In the genomic region with DNA sequence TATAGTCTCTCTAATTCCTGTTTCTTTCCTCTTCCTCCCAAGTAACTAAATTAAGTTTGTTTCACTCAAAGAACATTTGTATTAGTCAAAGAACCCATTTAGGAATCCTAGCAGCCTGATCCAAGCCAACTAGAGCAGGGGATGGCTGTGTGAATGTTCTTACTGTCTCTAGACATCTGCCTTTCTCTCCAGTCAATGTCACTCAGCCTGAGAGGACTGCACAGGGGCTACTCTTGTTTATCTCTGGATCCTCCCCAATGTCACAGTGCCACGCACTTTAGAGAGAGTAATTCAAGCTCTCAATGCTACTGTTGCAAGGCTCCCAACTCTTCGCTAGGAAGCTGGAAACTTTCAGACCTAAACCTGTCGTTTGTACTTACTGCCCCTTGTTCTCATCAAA, we compare ENCODE assay signal across 20 mouse cellular contexts. TPM values are rescaled to one million over a fixed set of nuclear protein-coding genes. Genes with fewer than 3 reads are reported as not detected.
A peak's percentile ranks its signal among the peaks of the same experiment; 100 is the strongest.
DNase-seq lines count a peak whose midpoint lies in the region; ATAC-seq and TF ChIP-seq lines count a peak whose summit lies in the region.
"Had no signal": no experiment of that assay in that cellular context is flagged by ENCODE, and none has a peak within 500 bp of the region (broad histone marks: within the 10 kb centered on the region; RNA-seq: fewer than 3 reads in every experiment).

No protein-coding gene starts in this region.

- no peaks in the 10 kb centered on the region for H3K27me3 ChIP-seq in forebrain, postnatal 0 days (ENCODE audit: insufficient read depth, low read length)
- H3K27me3 ChIP-seq in forebrain, embryonic 12.5 days = no peaks in the 10 kb centered on the region
- H3K27me3 ChIP-seq in heart, embryonic 16.5 days (ENCODE audit: control insufficient read depth, insufficient read depth, low read length) = no peaks in the 10 kb centered on the region
- H3K27me3 ChIP-seq in heart, embryonic 10.5 days (ENCODE audit: insufficient read depth, poor library complexity, severe bottlenecking) = no peaks in the 10 kb centered on the region
- H3K27me3 ChIP-seq: heart, embryonic 15.5 days; kidney, embryonic 15.5 days had no signal

- no peaks in the 10 kb centered on the region for H3K9me3 ChIP-seq in forebrain, postnatal 0 days (ENCODE audit: low read length)
- H3K9me3 ChIP-seq in forebrain, embryonic 12.5 days = no peaks in the 10 kb centered on the region
- no peaks in the 10 kb centered on the region for H3K9me3 ChIP-seq in heart, embryonic 16.5 days (replicated peaks; ENCODE audit: control insufficient read depth, low read length)
- no peaks in the 10 kb centered on the region for H3K9me3 ChIP-seq in heart, embryonic 10.5 days
- H3K9me3 ChIP-seq: heart, embryonic 15.5 days; kidney, embryonic 15.5 days; liver, embryonic 13.5 days had no signal

- ATAC-seq in forebrain, postnatal 0 days = peak; percentile 66
- ATAC-seq in forebrain, embryonic 12.5 days (ENCODE audit: low FRiP score) = no peak
- ATAC-seq in heart, embryonic 16.5 days (replicated peaks; ENCODE audit: extremely low read depth, insufficient read depth, low FRiP score) = no peak
- ATAC-seq: midbrain, embryonic 16.5 days had no signal

- no peak overlapping the region for H3K4me2 ChIP-seq in forebrain, postnatal 0 days (ENCODE audit: low read depth)
- no peak overlapping the region for H3K4me2 ChIP-seq in forebrain, embryonic 12.5 days
- no peak overlapping the region for H3K4me2 ChIP-seq in heart, embryonic 16.5 days (ENCODE audit: low read depth, low read length)
- H3K4me2 ChIP-seq: heart, embryonic 15.5 days; kidney, embryonic 15.5 days; liver, embryonic 13.5 days had no signal

- H3K4me1 ChIP-seq in forebrain, postnatal 0 days (ENCODE audit: insufficient read depth) = 0 out of 2 replicates have a peak, but pooled peaks cover 11% of the 10 kb centered on the region
- H3K4me1 ChIP-seq in forebrain, embryonic 12.5 days = peaks cover 18% of the 10 kb centered on the region
- H3K4me1 ChIP-seq in heart, embryonic 16.5 days (ENCODE audit: control insufficient read depth, insufficient read depth, low read length) = peaks cover 22% of the 10 kb centered on the region
- H3K4me1 ChIP-seq in heart, embryonic 10.5 days = peaks cover 35% of the 10 kb centered on the region

- H3K27ac ChIP-seq in forebrain, postnatal 0 days (ENCODE audit: low read depth, low read length) = no peak overlapping the region
- no peak overlapping the region for H3K27ac ChIP-seq in forebrain, embryonic 12.5 days
- H3K27ac ChIP-seq in heart, embryonic 16.5 days (ENCODE audit: low read length) = no peak overlapping the region
- no peak overlapping the region for H3K27ac ChIP-seq in heart, embryonic 10.5 days
- H3K27ac ChIP-seq in layer of hippocampus, adult 2 months = peak overlapping the region; percentile 49
- H3K27ac ChIP-seq: heart, embryonic 15.5 days; kidney, embryonic 15.5 days; liver, embryonic 13.5 days had no signal

- 32% methylated on average over 3 of the region's 3 CpGs for WGBS in forebrain, postnatal 0 days
- 51% methylated on average over 3 of the region's 3 CpGs for WGBS in forebrain, embryonic 12.5 days
- 29% methylated on average over 3 of the region's 3 CpGs for WGBS in heart, embryonic 16.5 days
- WGBS in heart, embryonic 10.5 days = 29% methylated on average over 3 of the region's 3 CpGs

- no peaks in the 10 kb centered on the region for H3K36me3 ChIP-seq in forebrain, postnatal 0 days (ENCODE audit: insufficient read depth)
- no peaks in the 10 kb centered on the region for H3K36me3 ChIP-seq in forebrain, embryonic 12.5 days (replicated peaks)
- no peaks in the 10 kb centered on the region for H3K36me3 ChIP-seq in heart, embryonic 16.5 days (ENCODE audit: control insufficient read depth, insufficient read depth)
- no peaks in the 10 kb centered on the region for H3K36me3 ChIP-seq in heart, embryonic 10.5 days
- H3K36me3 ChIP-seq: heart, embryonic 15.5 days; kidney, embryonic 15.5 days; liver, embryonic 13.5 days had no signal

- H3K4me3 ChIP-seq in forebrain, postnatal 0 days (ENCODE audit: low read depth, low read length) = no peak overlapping the region
- H3K4me3 ChIP-seq in forebrain, embryonic 12.5 days (replicated peaks) = no peak overlapping the region
- no peak overlapping the region for H3K4me3 ChIP-seq in heart, embryonic 16.5 days (ENCODE audit: low read length)
- no peak overlapping the region for H3K4me3 ChIP-seq in heart, embryonic 10.5 days
- H3K4me3 ChIP-seq in layer of hippocampus, adult 2 months = no peak overlapping the region
- H3K4me3 ChIP-seq: heart, embryonic 15.5 days; kidney, embryonic 15.5 days; liver, embryonic 13.5 days had no signal

- H3K9ac ChIP-seq in forebrain, postnatal 0 days = no peak overlapping the region
- no peak overlapping the region for H3K9ac ChIP-seq in forebrain, embryonic 12.5 days
- H3K9ac ChIP-seq in heart, embryonic 16.5 days (ENCODE audit: low read length) = 0 out of 2 replicates have a peak overlapping the region, but pooled peaks have one; percentile 13
- H3K9ac ChIP-seq: heart, embryonic 15.5 days; kidney, embryonic 15.5 days; liver, embryonic 13.5 days had no signal

- no peak for TF ChIP-seq CTCF in forebrain, postnatal 0 days (IDR thresholded peaks at IDR 0.05; ENCODE audit: low read depth)
- TF ChIP-seq CTCF in layer of hippocampus, adult 2 months (conservative IDR thresholded peaks at IDR 0.05) = no peak

- no peak for DNase-seq in forebrain, postnatal 0 days
- no peak for DNase-seq in heart, embryonic 10.5 days (ENCODE audit: low spot score)
- DNase-seq in layer of hippocampus, adult 2 months (ENCODE audit: low spot score in 2 of 2) = peak in 1 of 2 experiments; percentile 34
- no peak for DNase-seq in layer of hippocampus, adult 8-10 months (ENCODE audit: low spot score in 2 of 2)
- peak; percentile 58 for DNase-seq in adipocyte (ENCODE audit: low spot score)
- no peak for DNase-seq in thymus, postnatal 0 days (ENCODE audit: low spot score)
- DNase-seq: adrenal gland, postnatal 25 days; cerebellum, adult 11 months; cerebellum, adult 9-11 months; kidney, adult 11 months; liver, embryonic 13.5 days; lung, adult 2 months; lung, postnatal 36 days; right cerebral cortex, postnatal 4 days; thymus, postnatal 25 days had no signal

RNA-seq across cellular contexts. Expression of a gene that starts 5.4 kb away (rescaled TPM):
- total RNA-seq in forebrain, postnatal 0 days (2014; rRNA removed) = 17.5 and 24.4 TPM in 2 replicates
- 15.4 and 22.1 TPM in 2 replicates for polyA plus RNA-seq in forebrain, postnatal 0 days (2015; fragmentation: Nextera tagmentation; extraction: Ambion mirVana)
- polyA plus RNA-seq in forebrain, embryonic 12.5 days (2016; fragmentation: Nextera tagmentation; extraction: Ambion mirVana) = 22.4 and 22.9 TPM in 2 replicates
- 16.8 and 16.9 TPM in 2 replicates for polyA plus RNA-seq in heart, embryonic 16.5 days (2015; fragmentation: Nextera tagmentation; extraction: Ambion mirVana)
- polyA plus RNA-seq in heart, embryonic 10.5 days (2016; fragmentation: Nextera tagmentation; extraction: Ambion mirVana) = 18.0 and 20.8 TPM in 2 replicates
- total RNA-seq in layer of hippocampus, adult 2 months (2021) = 10 to 100 TPM; 25.2 to 26.2 TPM
- 10 to 100 TPM; 21.7 to 27.2 (median 25.2) TPM for total RNA-seq in layer of hippocampus, adult 8-10 months (2022)
- 36.7 and 39.0 TPM in 2 replicates for polyA plus RNA-seq in thymus, postnatal 0 days (2015; fragmentation: Nextera tagmentation; extraction: Ambion mirVana)

RNA-seq across cellular contexts. Expression of a gene that starts 5.8 kb away (rescaled TPM):
- total RNA-seq in forebrain, postnatal 0 days (2014; rRNA removed) = 34.9 and 44.7 TPM in 2 replicates
- polyA plus RNA-seq in forebrain, postnatal 0 days (2015; fragmentation: Nextera tagmentation; extraction: Ambion mirVana) = 7.5 and 7.7 TPM in 2 replicates
- polyA plus RNA-seq in forebrain, embryonic 12.5 days (2016; fragmentation: Nextera tagmentation; extraction: Ambion mirVana) = 4.1 and 4.5 TPM in 2 replicates
- 3.4 and 4.8 TPM in 2 replicates for polyA plus RNA-seq in heart, embryonic 16.5 days (2015; fragmentation: Nextera tagmentation; extraction: Ambion mirVana)
- polyA plus RNA-seq in heart, embryonic 10.5 days (2016; fragmentation: Nextera tagmentation; extraction: Ambion mirVana) = 2.3 and 3.7 TPM in 2 replicates
- 10 to 100 TPM; 41.8 to 45.3 TPM for total RNA-seq in layer of hippocampus, adult 2 months (2021)
- total RNA-seq in layer of hippocampus, adult 8-10 months (2022) = 10 to 100 TPM; 39.4 to 46.0 (median 42.8) TPM
- polyA plus RNA-seq in thymus, postnatal 0 days (2015; fragmentation: Nextera tagmentation; extraction: Ambion mirVana) = 10.7 and 13.3 TPM in 2 replicates
